Mouse (Mus musculus): ENCODE measurements around the gene Retsat. TPM values are rescaled to one million over a fixed set of nuclear protein-coding genes. Genes with fewer than 3 reads are reported as not detected.

Retsat gene
- 3.8 TPM in 2 replicates for polyA plus RNA-seq (2012; rRNA removed)

DNA sequence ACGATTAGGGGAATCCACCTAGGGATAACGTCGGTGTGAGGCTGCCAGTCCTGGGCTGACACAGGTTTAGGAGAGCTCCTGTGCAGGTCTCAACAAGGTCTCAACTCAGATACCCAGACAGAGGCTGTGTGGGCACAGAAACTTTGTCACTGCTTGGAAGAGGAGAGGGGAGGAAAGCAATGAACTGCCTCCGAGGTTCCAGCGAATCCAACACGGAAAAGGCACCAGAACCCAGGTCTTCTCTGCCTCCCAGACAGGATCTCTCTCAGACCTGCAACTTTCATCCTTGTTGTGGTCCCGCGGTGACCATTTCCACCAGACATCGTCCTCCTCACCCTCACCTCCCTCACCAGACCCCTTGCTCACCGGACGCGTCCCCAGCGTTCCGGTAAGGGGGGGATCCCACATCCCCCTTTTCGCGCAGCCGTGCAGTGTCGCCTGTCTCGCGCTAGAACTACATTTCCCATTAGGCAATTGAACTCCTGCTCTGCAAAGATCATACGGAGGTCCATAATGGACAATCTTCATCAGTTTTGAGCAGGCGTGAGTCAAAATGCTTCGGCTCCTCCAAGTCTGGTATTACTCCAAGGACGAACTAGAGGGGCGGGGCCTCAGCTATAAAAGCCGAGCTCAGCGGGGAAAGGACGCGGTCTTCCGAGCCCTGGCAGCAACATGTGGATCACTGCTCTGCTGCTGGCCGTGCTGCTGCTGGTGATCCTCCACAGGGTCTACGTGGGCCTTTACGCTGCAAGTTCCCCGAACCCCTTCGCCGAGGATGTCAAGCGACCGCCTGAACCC, at the start of gene Retsat, which contains the start of gene Elmod3:
Retsat (plus strand) TSS at position 520 of the 798 bp plus-strand sequence.
Elmod3 (minus strand) TSS at position 458 of the 798 bp plus-strand sequence.

GRCm38 (mm10) chr6:72616643-72617288, 18.5 kb downstream of the Retsat start, which contains the start of gene Tgoln1:
Gene Tgoln1 (minus strand): TSS chr6:72617000.

Other genes starting within 250 kb of the Retsat start
- 46.0 and 52.2 TPM in 2 replicates for gene Tmem150a, start 243.0 kb upstream of the Retsat start, polyA plus RNA-seq (2012; rRNA removed)
- 60.0 and 60.7 TPM in 2 replicates for gene Rnf181, start 231.5 kb upstream of the Retsat start, polyA plus RNA-seq (2012; rRNA removed)
- 11.6 and 13.3 TPM in 2 replicates for gene Vamp5, start 218.0 kb upstream of the Retsat start, polyA plus RNA-seq (2012; rRNA removed)
- gene Vamp8, start 207.8 kb upstream of the Retsat start, polyA plus RNA-seq (2012; rRNA removed), result 16.6 and 18.5 TPM in 2 replicates
- 19.1 and 19.3 TPM in 2 replicates for gene Ggcx, start 184.2 kb upstream of the Retsat start, polyA plus RNA-seq (2012; rRNA removed)
- gene Mat2a, start 158.9 kb upstream of the Retsat start, polyA plus RNA-seq (2012; rRNA removed), result 287 and 303 TPM in 2 replicates
- 0.56 and 0.57 TPM in 2 replicates for gene Sh2d6, start 76.8 kb upstream of the Retsat start, polyA plus RNA-seq (2012; rRNA removed)
- gene Capg, start 54.1 kb upstream of the Retsat start, polyA plus RNA-seq (2012; rRNA removed), result 5.1 and 8.3 TPM in 2 replicates
- 14.2 and 14.4 TPM in 2 replicates for gene Elmod3, start 62 bp upstream of the Retsat start, polyA plus RNA-seq (2012; rRNA removed)
- gene Tgoln1, start 18.5 kb downstream of the Retsat start, polyA plus RNA-seq (2012; rRNA removed), result 26.6 and 30.1 TPM in 2 replicates
- 4.0 and 4.4 TPM in 2 replicates for gene Tcf7l1, start 190.8 kb downstream of the Retsat start, polyA plus RNA-seq (2012; rRNA removed)